Mouse (Mus musculus) thymus, postnatal 25 days (tissue): ENCODE measurements around the gene Dzank1.

Experiments
- DNase-seq: peaks from one replicate; pipeline ENCODE4 v3.0.0; 2022

Dzank1 gene

DNA sequence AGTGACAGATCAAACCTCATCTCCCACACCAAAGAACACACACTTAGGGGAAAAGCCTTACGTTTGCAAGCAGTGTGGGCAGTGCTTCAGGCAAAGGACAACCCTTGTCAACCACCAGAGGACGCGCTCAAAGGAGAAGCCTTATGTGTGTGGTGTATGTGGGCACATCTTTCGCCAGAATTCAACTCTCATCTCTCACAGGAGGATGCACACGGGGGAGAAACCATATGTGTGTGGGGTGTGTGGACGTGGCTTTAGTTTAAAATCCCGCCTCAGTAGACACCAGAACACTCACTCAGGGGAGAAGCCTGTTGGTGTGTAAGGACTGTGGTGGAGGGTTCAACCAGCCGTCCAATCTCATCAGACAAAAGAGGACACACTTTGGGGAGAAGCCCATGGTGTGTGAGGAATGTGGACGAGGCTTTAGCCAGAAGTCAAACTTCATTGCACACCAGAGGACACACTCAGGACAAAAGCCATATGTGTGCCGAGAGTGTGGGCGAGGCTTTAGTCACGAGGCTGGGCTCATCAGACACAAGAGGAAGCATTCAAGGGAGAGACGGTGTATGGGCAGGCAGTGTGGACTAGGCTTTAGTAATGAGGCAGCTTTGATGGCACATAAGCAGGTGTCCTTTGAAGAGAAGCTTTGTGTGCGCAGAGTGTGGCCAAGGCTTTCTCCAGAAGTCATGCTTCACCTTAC, 61.2 kb downstream of the Dzank1 start:
- no peak for DNase-seq

- no peak for DNase-seq
These were observed 62.1 kb downstream of the Dzank1 start for GRCm38 (mm10) chr2:144464799-144465760.

- no peak for DNase-seq
These were observed 63.0 kb downstream of the Dzank1 start for GRCm38 (mm10) chr2:144464182-144464581.

DNA sequence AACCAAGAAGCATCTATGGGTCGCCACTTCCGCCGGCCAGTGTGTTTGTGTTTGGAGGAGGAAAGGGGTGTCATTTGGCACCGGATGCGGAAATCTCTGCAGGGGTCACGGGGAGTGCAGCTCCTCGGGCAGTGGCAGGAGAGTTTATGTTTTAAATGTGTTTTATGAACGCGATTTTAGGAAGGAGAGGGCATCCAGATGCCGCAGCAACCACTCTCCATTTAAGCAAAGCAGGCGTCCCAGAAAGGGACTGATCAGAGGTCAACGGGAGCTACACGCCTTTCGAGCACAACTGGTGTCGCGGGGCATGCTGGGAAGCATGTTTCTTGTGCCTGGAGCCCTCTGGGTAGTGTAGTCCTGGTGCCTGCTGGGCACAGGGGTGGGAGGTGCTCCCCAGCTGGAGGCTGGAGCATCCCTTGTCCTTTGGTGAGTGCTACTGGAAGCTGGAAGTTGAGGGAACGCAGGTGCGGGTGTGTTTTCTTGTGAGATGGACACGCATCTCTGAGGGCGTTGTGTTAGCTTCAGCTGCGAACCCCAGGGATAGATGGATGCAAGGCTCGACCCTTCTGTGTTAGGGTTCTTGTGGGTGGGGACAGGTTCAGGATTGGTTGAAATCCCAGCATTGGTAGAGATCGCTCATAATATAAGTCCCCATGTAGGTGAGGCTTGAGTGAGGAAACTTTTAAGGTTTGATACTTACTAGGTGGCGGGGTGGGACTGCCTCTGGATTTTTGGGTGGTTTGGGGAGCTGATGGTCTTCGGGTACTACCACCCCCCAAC, 68.0 kb downstream of the Dzank1 start:
- peak; percentile 74 for DNase-seq

DNA sequence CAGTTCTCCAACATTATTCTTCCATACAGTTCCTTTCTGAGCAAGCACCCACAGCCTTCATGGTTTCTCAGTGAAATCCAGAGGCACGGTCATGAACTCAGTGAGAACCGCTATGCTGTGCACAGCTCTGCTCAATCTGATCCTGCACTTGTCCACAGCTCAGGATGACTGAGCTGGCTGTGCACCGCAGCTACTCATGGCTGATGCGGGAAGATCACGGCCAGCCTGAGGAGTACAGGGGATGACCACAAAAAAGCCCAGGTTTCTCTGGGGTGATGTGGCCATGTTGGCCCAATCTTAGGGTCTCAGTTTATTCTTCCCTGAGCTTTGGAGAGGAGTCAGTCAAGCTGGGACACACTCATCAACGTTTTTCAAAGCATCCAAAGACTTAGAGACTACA, 68.9 kb downstream of the Dzank1 start:
- DNase-seq: no peak

DNA sequence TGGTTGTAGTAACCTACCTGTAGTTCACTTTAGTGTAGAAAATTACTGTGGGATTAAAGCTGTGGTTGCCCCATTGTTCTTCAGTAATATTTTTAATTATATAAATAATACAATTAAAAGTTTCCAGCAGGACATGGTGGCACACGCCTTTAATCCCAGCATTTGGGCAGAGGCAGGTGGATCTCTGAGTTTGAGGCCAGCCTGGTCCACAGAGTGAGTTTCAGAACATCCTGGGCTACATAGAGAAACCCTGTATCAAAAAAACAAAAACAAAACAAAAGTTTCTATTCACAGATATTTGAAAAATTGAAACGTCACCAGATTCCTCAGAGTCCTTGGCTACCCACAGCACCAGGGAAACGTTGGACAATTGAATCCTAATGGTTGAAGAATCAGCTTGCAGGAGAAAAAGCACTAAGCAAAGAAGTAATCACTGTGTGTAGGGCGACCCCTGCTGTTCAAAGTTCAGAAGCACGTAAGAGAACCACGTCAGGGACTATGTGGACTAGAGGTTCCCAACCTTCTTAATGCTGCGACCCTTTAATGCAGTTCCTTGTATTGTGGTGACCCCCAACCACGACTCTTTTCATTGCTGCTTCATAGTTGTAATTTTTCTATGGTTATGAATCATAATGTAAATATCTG, 74.7 kb downstream of the Dzank1 start:
- DNase-seq: peak; percentile 67

GRCm38 (mm10) chr2:144450378-144450777, 76.8 kb downstream of the Dzank1 start:
- no peak for DNase-seq

- DNase-seq: no peak
These were observed 80.7 kb downstream of the Dzank1 start for GRCm38 (mm10) chr2:144446360-144446999.

GRCm38 (mm10) chr2:144441386-144441915, 85.8 kb downstream of the Dzank1 start:
- DNase-seq: no peak

- no peak for DNase-seq
These were observed 88.0 kb downstream of the Dzank1 start for GRCm38 (mm10) chr2:144439191-144439700.

DNA sequence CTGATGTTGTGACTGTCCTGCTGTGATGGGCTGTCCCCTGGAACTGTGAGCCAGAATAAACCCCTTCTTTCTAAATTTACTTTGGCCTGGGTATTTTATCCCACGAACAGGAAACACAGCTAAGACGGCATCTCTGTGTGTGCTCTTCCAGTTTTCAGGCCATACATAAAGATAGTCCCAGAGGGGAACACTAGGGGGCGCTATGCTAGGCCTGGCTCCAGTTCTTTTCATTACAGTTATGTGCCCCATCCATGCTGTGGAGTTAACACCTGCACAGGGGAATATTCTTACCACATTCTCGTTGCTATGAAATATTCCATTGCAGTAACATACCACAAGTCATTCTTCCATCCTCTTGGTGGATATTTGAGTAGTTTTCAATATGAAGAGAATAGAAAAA, 88.8 kb downstream of the Dzank1 start:
- no peak for DNase-seq

DNA sequence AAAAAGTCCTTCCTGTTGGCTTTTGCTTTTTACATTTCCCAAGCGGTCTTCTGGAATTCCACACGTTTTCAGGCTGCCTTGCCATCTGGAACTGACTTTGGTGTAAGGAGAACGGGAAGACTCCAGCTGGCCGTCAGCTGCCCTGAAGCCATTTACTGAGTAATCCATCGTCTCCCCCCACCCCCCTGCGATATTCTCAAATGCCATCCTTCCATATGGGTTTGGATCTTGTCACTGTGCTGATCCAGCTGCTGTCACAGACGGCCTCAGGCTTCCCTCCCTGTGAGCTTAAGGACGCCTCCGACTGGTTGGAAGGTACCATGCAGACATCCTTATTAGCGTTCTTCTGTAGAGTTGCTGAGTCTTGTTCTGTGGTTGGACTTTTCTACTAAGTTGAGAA, 91.5 kb downstream of the Dzank1 start:
- DNase-seq: no peak

DNA sequence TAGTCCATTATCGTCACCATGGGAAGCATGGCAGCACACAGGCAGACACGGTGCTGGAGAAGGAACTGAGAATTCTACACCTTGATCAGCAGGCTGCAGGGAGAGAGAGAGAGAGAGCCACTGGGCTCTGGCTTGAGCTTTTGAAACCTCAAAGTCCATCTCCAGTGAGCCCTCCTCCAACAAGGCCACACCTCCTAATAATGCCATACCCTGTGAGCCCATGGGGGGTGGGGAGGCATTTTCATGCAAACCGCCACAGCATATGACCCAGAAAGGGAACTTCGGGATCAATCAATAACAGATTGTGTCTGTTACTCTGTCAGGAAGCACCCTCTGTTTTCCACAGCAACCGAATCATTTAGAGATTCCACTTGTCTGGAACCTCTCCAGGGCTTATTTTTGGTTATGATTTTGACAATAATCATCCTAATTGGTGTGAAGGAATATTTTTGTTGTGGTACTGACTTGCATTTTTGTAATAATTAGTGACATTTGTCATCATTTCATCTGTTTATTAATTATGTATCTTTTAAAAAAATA, 95.9 kb downstream of the Dzank1 start:
- DNase-seq: no peak

- no peak for DNase-seq
These were observed 98.0 kb downstream of the Dzank1 start for GRCm38 (mm10) chr2:144429171-144429570.

- no peak for DNase-seq
These were observed 98.6 kb downstream of the Dzank1 start for GRCm38 (mm10) chr2:144428659-144429058.

DNA sequence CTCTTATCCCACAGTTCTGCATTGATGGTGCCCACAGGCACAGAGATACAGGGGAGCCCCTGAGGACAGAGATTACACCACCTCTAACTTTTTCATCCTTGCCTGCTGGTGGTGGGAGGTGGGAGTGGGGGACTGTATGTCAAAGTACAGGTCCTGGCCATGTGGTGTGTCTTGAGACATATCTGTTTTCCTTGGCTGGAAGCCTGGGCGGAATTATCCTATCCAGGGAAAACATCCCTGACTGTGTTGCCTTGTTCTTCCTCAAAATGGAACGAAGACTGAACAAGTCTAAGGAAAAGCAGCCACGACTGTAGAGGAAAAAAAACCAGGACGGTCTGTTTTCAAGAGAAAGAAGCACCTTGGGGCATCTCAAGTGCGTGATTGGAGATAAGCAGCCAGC, 99.4 kb downstream of the Dzank1 start:
- no peak for DNase-seq

GRCm38 (mm10) chr2:144425761-144426160, 101.5 kb downstream of the Dzank1 start:
- no peak for DNase-seq

DNA sequence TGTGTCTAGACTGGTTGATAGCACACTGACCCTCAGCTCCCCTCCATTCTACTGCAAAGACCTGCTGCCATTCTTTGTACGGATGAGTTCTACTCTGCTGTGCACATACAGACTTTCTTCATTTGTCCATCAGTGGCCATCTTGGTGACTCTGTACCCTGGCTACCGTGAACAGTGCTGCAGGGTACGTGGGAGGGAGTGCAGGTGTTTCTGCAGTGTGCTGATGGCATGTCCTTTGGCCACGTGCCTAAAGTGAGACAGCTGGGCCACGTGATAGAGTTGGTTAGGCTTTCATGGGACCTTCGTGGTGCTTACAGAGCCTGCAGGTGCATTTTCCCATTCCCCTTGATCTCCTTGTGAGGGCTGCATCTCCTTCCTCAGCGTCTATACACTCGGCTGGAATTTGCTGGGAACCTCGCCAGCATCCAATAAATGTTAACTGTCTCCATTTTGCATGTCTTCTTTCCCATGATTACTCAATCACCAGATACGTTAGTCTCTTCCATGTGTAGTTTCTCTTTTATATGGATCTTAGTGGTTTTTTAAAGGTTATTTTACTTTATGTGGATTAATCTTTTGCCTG, 105.0 kb downstream of the Dzank1 start:
- no peak for DNase-seq
